Mouse (Mus musculus): ENCODE results near the gene Cd4.

DNA sequence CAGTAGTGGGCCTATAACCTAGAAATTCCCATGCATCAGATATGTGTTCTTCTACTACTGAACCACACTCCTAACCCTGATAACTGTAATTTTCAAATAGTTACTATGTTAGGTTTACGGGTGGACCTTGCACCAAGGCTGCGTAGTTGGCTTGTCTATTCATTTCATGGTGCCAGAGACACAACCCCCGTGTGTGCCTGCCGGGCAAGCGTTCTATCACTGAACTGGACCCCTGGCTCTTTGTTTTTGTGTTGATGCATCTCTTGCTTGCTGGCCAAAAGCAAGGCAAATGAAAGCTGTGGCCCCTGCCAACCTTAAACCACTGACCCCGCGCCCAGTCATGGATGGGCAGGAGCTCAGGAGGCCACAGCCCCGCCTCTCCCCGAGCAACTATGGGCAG, 6.2 kb downstream of the Cd4 start:
- TF ChIP-seq CTCF (IDR thresholded peaks at IDR 0.05; ENCODE audit: extremely low read depth, insufficient read length, insufficient replicate concordance, low read depth, low read length) (no peak), POLR2A (IDR thresholded peaks at IDR 0.05; ENCODE audit: low read depth, low read length) (no peak)

Data from small intestine, adult 2 months (tissue).